Mouse (Mus musculus) cerebellum, adult 2 months (tissue): ENCODE measurements around the gene Maged1.

Experiments used
- CTCF ChIP-seq: fragments of 200-500 bp; IDR thresholded peaks from 2 replicates; pipeline ENCODE4 v1.5.1; 2011; ENCODE audit warnings: low read depth, mild to moderate bottlenecking, control low read depth, low read length, moderate library complexity, borderline replicate concordance; ENCODE audit not compliant: insufficient read depth
- POLR2A ChIP-seq: fragments of 200-500 bp; IDR thresholded peaks from 2 replicates; pipeline ENCODE4 v1.6.1; 2011; ENCODE audit warnings: low read length, control low read depth, borderline replicate concordance; ENCODE audit not compliant: insufficient read depth

DNA sequence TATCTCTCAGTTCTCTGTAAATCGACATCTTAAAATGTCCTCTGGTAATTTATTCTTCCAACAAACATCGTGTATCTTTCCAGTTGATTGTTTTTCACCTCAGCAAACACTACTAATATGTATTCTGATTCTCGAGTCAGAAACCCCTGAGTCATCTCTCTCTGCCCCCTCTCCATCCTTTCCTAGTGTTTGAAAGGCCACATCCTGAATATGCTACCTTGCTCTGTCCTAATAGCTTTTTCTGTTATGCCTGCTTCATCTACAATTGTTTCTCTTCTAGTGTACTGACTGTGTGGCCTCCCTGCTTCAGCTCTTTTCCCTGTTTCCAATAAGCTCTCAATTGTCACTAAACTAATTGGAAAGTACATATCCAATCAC lies 33.5 kb downstream of the Maged1 start:
- TF ChIP-seq POLR2A (no peak), CTCF (no peak)
